Mouse (Mus musculus): ENCODE measurements around the gene Tmem121b.

The Tmem121b gene

GRCm38 (mm10) chr6:120492499-120493373, 871 bp downstream of the Tmem121b start:
- DNase-seq (ENCODE audit: low spot score in 2 of 2) = peak in 1 of 2 experiments; percentile 27

- DNase-seq (ENCODE audit: low spot score in 2 of 2) = no peak
Measured at GRCm38 (mm10) chr6:120491862-120492498, 1.6 kb downstream of the Tmem121b start.

- DNase-seq (ENCODE audit: low spot score in 2 of 2) = no peak
Measured at GRCm38 (mm10) chr6:120491064-120491463, 2.5 kb downstream of the Tmem121b start.

- no peak for DNase-seq (ENCODE audit: low spot score in 2 of 2)
Measured at GRCm38 (mm10) chr6:120489461-120489860, 4.1 kb downstream of the Tmem121b start.

- DNase-seq (ENCODE audit: low spot score in 2 of 2) = no peak
Measured at GRCm38 (mm10) chr6:120488647-120489046, 5.0 kb downstream of the Tmem121b start.

- no peak for DNase-seq (ENCODE audit: low spot score in 2 of 2)
Measured at GRCm38 (mm10) chr6:120486051-120486510, 7.5 kb downstream of the Tmem121b start.

GRCm38 (mm10) chr6:120485038-120485437, 8.6 kb downstream of the Tmem121b start:
- DNase-seq (ENCODE audit: low spot score in 2 of 2) = no peak

- DNase-seq (ENCODE audit: low spot score in 2 of 2) = peak in 1 of 2 experiments; percentile 39
Measured at GRCm38 (mm10) chr6:120483211-120483626, 10.4 kb downstream of the Tmem121b start.

- no peak for DNase-seq (ENCODE audit: low spot score in 2 of 2)
Measured at GRCm38 (mm10) chr6:120482756-120483155, 10.9 kb downstream of the Tmem121b start.

GRCm38 (mm10) chr6:120482021-120482420, 11.6 kb downstream of the Tmem121b start:
- no peak for DNase-seq (ENCODE audit: low spot score in 2 of 2)

- no peak for DNase-seq (ENCODE audit: low spot score in 2 of 2)
Measured at GRCm38 (mm10) chr6:120481538-120481937, 12.1 kb downstream of the Tmem121b start.

- no peak for DNase-seq (ENCODE audit: low spot score in 2 of 2)
Measured at GRCm38 (mm10) chr6:120480361-120480760, 13.2 kb downstream of the Tmem121b start.

GRCm38 (mm10) chr6:120479302-120479701, 14.3 kb downstream of the Tmem121b start:
- DNase-seq (ENCODE audit: low spot score in 2 of 2) = no peak

- no peak for DNase-seq (ENCODE audit: low spot score in 2 of 2)
Measured at GRCm38 (mm10) chr6:120475288-120475687, 18.3 kb downstream of the Tmem121b start.

- DNase-seq (ENCODE audit: low spot score in 2 of 2) = no peak
Measured at GRCm38 (mm10) chr6:120473427-120473826, 20.2 kb downstream of the Tmem121b start.

GRCm38 (mm10) chr6:120472455-120473140, 21.0 kb downstream of the Tmem121b start:
- no peak for DNase-seq (ENCODE audit: low spot score in 2 of 2)

GRCm38 (mm10) chr6:120471991-120472441, 21.6 kb downstream of the Tmem121b start:
- no peak for DNase-seq (ENCODE audit: low spot score in 2 of 2)

GRCm38 (mm10) chr6:120470666-120471065, 22.9 kb downstream of the Tmem121b start:
- DNase-seq (ENCODE audit: low spot score in 2 of 2) = no peak

GRCm38 (mm10) chr6:120469770-120470169, 23.8 kb downstream of the Tmem121b start:
- no peak for DNase-seq (ENCODE audit: low spot score in 2 of 2)

GRCm38 (mm10) chr6:120469268-120469667, 24.3 kb downstream of the Tmem121b start:
- DNase-seq (ENCODE audit: low spot score in 2 of 2) = no peak

GRCm38 (mm10) chr6:120468259-120468658, 25.3 kb downstream of the Tmem121b start:
- no peak for DNase-seq (ENCODE audit: low spot score in 2 of 2)

All from urinary bladder, postnatal 36 days (tissue).